Mouse (Mus musculus): ENCODE measurements around the gene Col9a3. TPM values are rescaled to one million over a fixed set of nuclear protein-coding genes. Genes with fewer than 3 reads are reported as not detected.

Col9a3 gene
- polyA plus RNA-seq, 1 experiment from 2014 or later = 17.5 TPM

GRCm38 (mm10) chr2:180642555-180643260 is 45.1 kb downstream of the Col9a3 start, which contains the start of gene Tcfl5:
Gene Tcfl5 (minus strand): TSS chr2:180642708.
- Histone ChIP-seq H3K36me3 (no peaks in the 10 kb centered on the region), H3K27ac (no peak within 1 kb of the TSS)
- no peak for ATAC-seq

DNA sequence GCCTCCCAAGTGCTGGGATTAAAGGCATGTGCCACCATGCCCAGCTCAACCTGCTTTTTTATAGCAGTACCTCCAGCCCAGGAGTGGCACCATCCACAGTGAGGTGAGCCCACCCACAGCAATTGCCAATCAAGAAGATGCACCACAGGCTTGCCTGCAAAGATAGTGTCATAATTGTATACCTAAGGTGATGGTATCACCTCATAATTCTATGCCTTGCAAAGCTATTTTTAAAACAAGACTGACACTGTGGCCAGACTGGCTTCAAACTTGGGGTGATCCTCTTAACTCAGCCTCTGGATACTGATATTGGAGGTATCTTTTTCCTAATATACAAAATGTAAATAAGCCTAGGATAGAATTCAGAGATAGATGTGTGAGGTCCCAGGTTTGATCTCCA is 46.0 kb downstream of the Col9a3 start:
- Histone ChIP-seq H3K4me3 (replicated peaks) (no peak overlapping the region), H3K27me3 (peaks cover 53% of the 10 kb centered on the region), H3K36me3 (no peaks in the 10 kb centered on the region), H3K4me2 (replicated peaks) (no peak overlapping the region), H3K9me3 (peaks cover 16% of the 10 kb centered on the region), H3K27ac (no peak overlapping the region), H3K4me1 (replicated peaks) (peaks cover 5% of the 10 kb centered on the region; the same call in 1 of the 2 replicates), H3K9ac (replicated peaks) (no peak overlapping the region)
- no peak for ATAC-seq

More at GRCm38 (mm10) chr2:180642555-180643260, 45.1 kb downstream of the Col9a3 start, which contains the start of gene Tcfl5:
- Histone ChIP-seq H3K4me3 (replicated peaks) (peak within 1 kb of the TSS; percentile 37), H3K9ac (replicated peaks) (no peak within 1 kb of the TSS), H3K27me3 (peaks cover 53% of the 10 kb centered on the region), H3K4me1 (replicated peaks) (peaks cover 5% of the 10 kb centered on the region; the same call in 1 of the 2 replicates), H3K9me3 (peaks cover 16% of the 10 kb centered on the region), H3K4me2 (replicated peaks) (peak within 1 kb of the TSS; percentile 45)
- 2% methylated on average over 29 of the region's 56 CpGs for WGBS

GRCm38 (mm10) chr2:180646841-180647240 is 49.3 kb downstream of the Col9a3 start:
- Histone ChIP-seq H3K4me3 (replicated peaks) (no peak overlapping the region), H3K4me2 (replicated peaks) (no peak overlapping the region), H3K9ac (replicated peaks) (no peak overlapping the region), H3K27ac (no peak overlapping the region), H3K27me3 (peaks cover 28% of the 10 kb centered on the region), H3K36me3 (no peaks in the 10 kb centered on the region), H3K4me1 (replicated peaks) (peaks cover 3% of the 10 kb centered on the region; the same call in 1 of the 2 replicates), H3K9me3 (peaks cover 16% of the 10 kb centered on the region)
- no peak for ATAC-seq

- peaks cover 13% of the 10 kb centered on the region for H3K4me1 ChIP-seq (replicated peaks)
- no peak for ATAC-seq
- 76% methylated on average over 7 of the region's 7 CpGs for WGBS
- H3K4me3 ChIP-seq (replicated peaks) = no peak overlapping the region
- H3K9me3 ChIP-seq = no peaks in the 10 kb centered on the region
- no peak overlapping the region for H3K4me2 ChIP-seq (replicated peaks)
- no peaks in the 10 kb centered on the region for H3K27me3 ChIP-seq
- H3K9ac ChIP-seq (replicated peaks) = no peak overlapping the region
- H3K36me3 ChIP-seq = no peaks in the 10 kb centered on the region
- no peak overlapping the region for H3K27ac ChIP-seq
Measured at GRCm38 (mm10) chr2:180654666-180655065, 57.1 kb downstream of the Col9a3 start.

- Histone ChIP-seq H3K9ac (replicated peaks) (no peak overlapping the region), H3K4me1 (replicated peaks) (peaks cover 17% of the 10 kb centered on the region), H3K4me3 (replicated peaks) (no peak overlapping the region), H3K36me3 (no peaks in the 10 kb centered on the region), H3K4me2 (replicated peaks) (no peak overlapping the region), H3K27me3 (no peaks in the 10 kb centered on the region), H3K9me3 (no peaks in the 10 kb centered on the region), H3K27ac (no peak overlapping the region)
- 45% methylated on average over 6 of the region's 6 CpGs for WGBS
- ATAC-seq = no peak
Measured at GRCm38 (mm10) chr2:180655150-180655549, 57.6 kb downstream of the Col9a3 start.

- H3K36me3 ChIP-seq = peaks cover 19% of the 10 kb centered on the region
- no peak overlapping the region for H3K4me3 ChIP-seq (replicated peaks)
- 75% methylated on average over 4 of the region's 4 CpGs for WGBS
- no peaks in the 10 kb centered on the region for H3K27me3 ChIP-seq
- H3K9ac ChIP-seq (replicated peaks) = no peak overlapping the region
- H3K27ac ChIP-seq = no peak overlapping the region
- H3K9me3 ChIP-seq = no peaks in the 10 kb centered on the region
- H3K4me1 ChIP-seq (replicated peaks) = peaks cover 17% of the 10 kb centered on the region
- no peak overlapping the region for H3K4me2 ChIP-seq (replicated peaks)
- ATAC-seq = peak; percentile 66
Measured at GRCm38 (mm10) chr2:180657394-180658013, 59.9 kb downstream of the Col9a3 start.

- WGBS = 89% methylated on average over 5 of the region's 5 CpGs
- ATAC-seq = no peak
- Histone ChIP-seq H3K9me3 (no peaks in the 10 kb centered on the region), H3K4me2 (replicated peaks) (no peak overlapping the region), H3K27me3 (no peaks in the 10 kb centered on the region), H3K9ac (replicated peaks) (no peak overlapping the region), H3K4me3 (replicated peaks) (no peak overlapping the region), H3K27ac (no peak overlapping the region), H3K36me3 (peaks cover 19% of the 10 kb centered on the region), H3K4me1 (replicated peaks) (peaks cover 17% of the 10 kb centered on the region)
Measured at GRCm38 (mm10) chr2:180658381-180658780, 60.8 kb downstream of the Col9a3 start.

DNA sequence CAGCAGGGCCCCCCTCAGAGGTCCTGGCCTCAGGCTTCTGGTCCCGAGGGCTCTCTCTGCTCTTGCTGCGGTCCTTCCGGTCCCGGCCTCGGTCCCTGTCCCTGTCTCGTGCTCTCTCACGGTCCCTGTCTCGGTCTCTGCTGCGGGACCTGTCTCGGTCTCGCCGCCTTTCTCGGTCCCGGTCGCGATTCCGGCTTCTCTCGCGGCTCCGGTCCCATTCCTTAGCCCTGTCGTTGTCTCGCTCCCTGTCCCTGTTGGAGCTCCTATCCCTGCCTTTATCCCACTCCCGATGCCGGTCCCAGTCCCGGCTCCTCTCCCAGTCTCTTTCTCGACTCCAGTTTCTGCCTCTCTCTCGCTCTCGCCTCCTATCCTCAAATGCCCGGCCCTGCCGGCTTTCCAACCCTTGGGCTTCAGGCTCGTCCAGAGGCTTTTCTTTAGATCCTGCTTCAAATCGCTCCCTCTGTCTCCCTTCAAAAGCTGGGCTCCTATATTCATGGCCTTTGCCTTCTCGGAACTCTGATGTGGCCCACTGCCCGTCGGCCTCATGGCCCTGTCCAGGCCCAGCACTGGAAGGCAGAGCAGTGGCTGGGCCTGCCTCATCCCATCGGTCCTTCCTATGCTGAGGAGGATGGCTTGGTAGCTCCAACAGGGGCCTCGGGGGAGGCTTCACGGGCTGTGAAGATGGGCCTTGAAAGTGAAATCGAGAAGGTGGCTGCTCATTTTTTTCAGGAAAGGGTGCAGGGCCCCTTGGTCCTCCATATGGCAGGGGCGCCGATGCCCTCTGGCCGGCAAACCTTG is 62.0 kb downstream of the Col9a3 start:
- Histone ChIP-seq H3K9me3 (no peaks in the 10 kb centered on the region), H3K4me1 (replicated peaks) (peaks cover 17% of the 10 kb centered on the region), H3K36me3 (peaks cover 19% of the 10 kb centered on the region), H3K27ac (no peak overlapping the region), H3K4me2 (replicated peaks) (peak overlapping the region; percentile 51), H3K9ac (replicated peaks) (peak overlapping the region; percentile 46), H3K4me3 (replicated peaks) (peak overlapping the region; percentile 3; the same call in 1 of the 2 replicates), H3K27me3 (no peaks in the 10 kb centered on the region)
- 0 out of 2 replicates have a peak, but pooled peaks have one; percentile 38 for ATAC-seq
- WGBS = 27% methylated on average over 42 of the region's 42 CpGs

- Histone ChIP-seq H3K9ac (replicated peaks) (no peak overlapping the region), H3K4me1 (replicated peaks) (peaks cover 10% of the 10 kb centered on the region)
- no peak for ATAC-seq
Measured at GRCm38 (mm10) chr2:180660521-180660920, 62.9 kb downstream of the Col9a3 start.

DNA sequence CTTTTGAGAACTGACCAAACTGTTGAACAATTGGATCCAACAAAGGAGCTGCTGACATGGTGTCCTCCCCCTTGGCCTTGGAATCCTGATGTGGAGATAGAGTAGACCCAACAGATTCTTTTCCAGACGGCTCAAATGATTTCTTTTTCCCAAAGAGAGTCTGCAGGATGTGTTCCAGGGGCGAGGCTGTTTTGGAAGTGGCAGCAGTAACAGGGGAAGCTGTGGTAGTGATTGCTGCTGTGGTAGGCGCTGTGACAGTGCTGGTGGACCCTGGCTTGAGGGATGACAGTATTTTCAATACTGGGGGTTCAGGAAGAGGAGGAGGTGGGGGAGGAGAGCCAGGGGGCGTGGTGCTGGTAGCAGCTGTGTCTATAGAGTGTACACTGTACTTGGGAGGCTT is 64.4 kb downstream of the Col9a3 start:
- Histone ChIP-seq H3K27ac (no peak overlapping the region), H3K9ac (replicated peaks) (no peak overlapping the region), H3K27me3 (no peaks in the 10 kb centered on the region), H3K9me3 (no peaks in the 10 kb centered on the region), H3K4me1 (replicated peaks) (peaks cover 10% of the 10 kb centered on the region), H3K36me3 (peaks cover 43% of the 10 kb centered on the region), H3K4me2 (replicated peaks) (no peak overlapping the region), H3K4me3 (replicated peaks) (no peak overlapping the region)
- no peak for ATAC-seq
- 88% methylated on average over 4 of the region's 4 CpGs for WGBS

More at GRCm38 (mm10) chr2:180660521-180660920, 62.9 kb downstream of the Col9a3 start:
- Histone ChIP-seq H3K4me2 (replicated peaks) (no peak overlapping the region), H3K9me3 (no peaks in the 10 kb centered on the region), H3K36me3 (peaks cover 29% of the 10 kb centered on the region), H3K27me3 (no peaks in the 10 kb centered on the region), H3K4me3 (replicated peaks) (no peak overlapping the region), H3K27ac (no peak overlapping the region)
- WGBS = 98% methylated on average over 5 of the region's 5 CpGs

Measured in midbrain, embryonic 13.5 days (tissue).